Mouse (Mus musculus) midbrain, embryonic 11.5 days (tissue): Measurements from ENCODE around the gene Rhbdl2. TPM values are rescaled to one million over a fixed set of nuclear protein-coding genes. Genes with fewer than 3 reads are reported as not detected.

Experiments
- ATAC-seq: fragments of 200-750 bp; cut with Nextera tagmentation; 2 replicates; pipeline ENCODE4 v1.8.0; 2017; ENCODE audit warnings: moderate TSS enrichment, moderate library complexity; ENCODE audit not compliant: low FRiP score
- DNase-seq: peaks from one replicate; pipeline ENCODE4 v3.0.0; 2015; ENCODE audit warnings: low spot score; ENCODE audit errors: missing footprints
- H3K27ac ChIP-seq: fragments of 300-500 bp; sonication (generic); 2 replicates; pipeline ENCODE4 v1.5.1; 2014; ENCODE audit warnings: low read depth, low read length
- H3K27me3 ChIP-seq: fragments of 300-500 bp; sonication (generic); 2 replicates; pipeline ENCODE4 v1.6.1; 2014; ENCODE audit warnings: mild to moderate bottlenecking, low read length, moderate library complexity, mixed read lengths; ENCODE audit not compliant: control insufficient read depth, insufficient read depth
- H3K36me3 ChIP-seq: fragments of 300-500 bp; sonication (generic); 2 replicates; pipeline ENCODE4 v1.6.1; 2014; ENCODE audit warnings: mild to moderate bottlenecking, low read length, moderate library complexity, mixed read lengths; ENCODE audit not compliant: control insufficient read depth, insufficient read depth
- H3K4me1 ChIP-seq: fragments of 300-500 bp; sonication (generic); 2 replicates; pipeline ENCODE4 v1.6.1; 2014; ENCODE audit warnings: low read length; ENCODE audit not compliant: control insufficient read depth, insufficient read depth
- H3K4me2 ChIP-seq: fragments of 300-500 bp; sonication (generic); 2 replicates; pipeline ENCODE4 v1.6.1; 2014; ENCODE audit warnings: mild to moderate bottlenecking, moderate library complexity
- H3K4me3 ChIP-seq: fragments of 300-500 bp; sonication (generic); 2 replicates; pipeline ENCODE4 v1.5.1; 2014; ENCODE audit warnings: low read depth, low read length
- H3K9ac ChIP-seq: fragments of 300-500 bp; sonication (generic); 2 replicates; pipeline ENCODE4 v1.6.1; 2014; ENCODE audit warnings: low read length
- H3K9me3 ChIP-seq: fragments of 300-500 bp; sonication (generic); 2 replicates; pipeline ENCODE4 v1.6.1; 2016; ENCODE audit warnings: low read length; ENCODE audit not compliant: control insufficient read depth
- WGBS: fragments of 180-500 bp; shearing (Covaris S2); extraction: QIAGEN DNeasy Blood & Tissue Kit; methylation state at CpG from one replicate; pipeline ENCODE4 v1.1.7; 2014; 5-methylcytosine and 5-hydroxymethylcytosine counted together
- polyA plus RNA-seq: library from polyadenylated mRNA; unstranded; fragments of >200 nt; fragmentation: Nextera tagmentation; extraction: Ambion mirVana; gene quantifications from 2 replicates; pipeline ENCODE4 v1.2.1, GENCODE M21; 2014

The Rhbdl2 gene
- polyA plus RNA-seq, 1 experiment from 2014 or later, result 0.30 TPM

DNA sequence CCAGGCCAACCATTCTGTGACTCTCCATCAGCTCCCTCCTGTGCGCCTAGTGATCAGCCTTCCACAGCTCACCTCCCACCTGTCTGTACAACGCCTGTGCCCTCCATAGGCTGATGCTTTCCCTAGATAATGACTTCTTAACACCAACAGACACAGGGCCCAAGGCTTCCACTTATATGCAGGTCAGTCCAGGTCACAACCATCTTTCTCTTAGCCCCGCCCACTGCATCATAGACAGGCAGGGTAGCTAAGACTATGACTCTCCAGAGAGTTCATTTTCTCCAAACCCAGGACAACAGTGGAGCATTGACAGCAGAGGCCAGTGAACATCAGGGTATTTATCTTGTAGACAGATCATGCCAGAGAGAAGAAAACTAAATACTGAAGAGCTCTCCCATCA is 71.7 kb downstream of the Rhbdl2 start, which contains the start of gene 4933427I04Rik:
4933427I04Rik (plus strand) TSS at position 301 of the 400 bp plus-strand sequence.
- Histone ChIP-seq H3K4me1 (no peaks in the 10 kb centered on the region), H3K4me3 (no peak within 1 kb of the TSS), H3K4me2 (no peak within 1 kb of the TSS), H3K9me3 (no peaks in the 10 kb centered on the region), H3K27me3 (no peaks in the 10 kb centered on the region), H3K27ac (no peak within 1 kb of the TSS), H3K9ac (no peak within 1 kb of the TSS), H3K36me3 (no peaks in the 10 kb centered on the region)
- DNase-seq (no peak), ATAC-seq (no peak)
- 84% methylated on average over 3 of the region's 3 CpGs for WGBS

DNA sequence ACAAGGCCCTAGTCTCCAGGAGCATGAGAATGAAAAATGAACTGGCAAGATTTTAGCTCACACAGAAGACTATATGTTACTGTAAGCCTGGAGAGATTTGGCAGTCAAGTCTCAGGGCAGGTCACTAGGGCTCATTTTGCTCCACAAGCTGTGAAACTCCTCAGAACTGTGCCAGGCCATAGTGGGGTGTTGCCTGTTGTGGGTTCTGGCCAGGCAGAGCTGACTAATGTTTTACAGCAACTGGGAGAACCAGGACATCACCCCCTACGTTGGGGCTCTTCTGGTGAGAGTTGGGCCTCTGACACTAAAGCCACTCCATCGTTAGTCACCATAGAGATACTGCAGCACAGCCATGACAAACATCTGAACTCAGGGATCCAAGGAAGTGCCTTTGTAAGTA is 72.1 kb downstream of the Rhbdl2 start:
- Histone ChIP-seq H3K4me3 (no peak overlapping the region), H3K27me3 (no peaks in the 10 kb centered on the region), H3K4me2 (no peak overlapping the region), H3K9ac (no peak overlapping the region), H3K4me1 (no peaks in the 10 kb centered on the region), H3K36me3 (no peaks in the 10 kb centered on the region), H3K27ac (no peak overlapping the region), H3K9me3 (no peaks in the 10 kb centered on the region)
- 64% methylated on average over 2 of the region's 2 CpGs for WGBS
- no peak for DNase-seq
- ATAC-seq, result no peak

DNA sequence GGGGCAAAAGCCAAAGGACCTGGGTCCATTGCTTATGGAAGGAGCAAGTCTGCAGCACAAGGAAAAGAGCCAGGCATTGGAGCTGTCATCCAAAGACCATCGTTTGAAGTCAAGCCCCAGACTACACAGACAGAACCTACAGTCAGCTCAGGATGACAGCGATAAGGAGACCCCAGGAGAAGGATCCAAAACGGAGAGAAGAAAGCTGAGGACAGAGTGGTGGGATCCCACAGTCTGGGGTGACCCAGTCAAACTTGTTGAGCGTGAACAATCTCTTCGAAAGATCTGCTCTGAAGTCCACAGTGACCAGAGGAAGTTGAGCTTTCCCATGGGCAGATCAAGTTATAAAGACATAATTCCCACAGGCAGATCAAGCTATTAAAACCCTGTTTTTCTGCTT is 72.9 kb downstream of the Rhbdl2 start:
- no peak overlapping the region for H3K27ac ChIP-seq
- no peaks in the 10 kb centered on the region for H3K9me3 ChIP-seq
- no peak overlapping the region for H3K9ac ChIP-seq
- H3K4me2 ChIP-seq, result no peak overlapping the region
- WGBS, result 79% methylated on average over 5 of the region's 5 CpGs
- H3K27me3 ChIP-seq, result no peaks in the 10 kb centered on the region
- no peak overlapping the region for H3K4me3 ChIP-seq
- H3K4me1 ChIP-seq, result no peaks in the 10 kb centered on the region
- DNase-seq (no peak), ATAC-seq (no peak)
- no peaks in the 10 kb centered on the region for H3K36me3 ChIP-seq

Other genes starting within 250 kb of the Rhbdl2 start
- gene Macf1, start 103.5 kb upstream of the Rhbdl2 start, polyA plus RNA-seq, result 74.6 and 78.0 TPM in 2 replicates
- 301 and 315 TPM in 2 replicates for gene Ndufs5, start 69.7 kb upstream of the Rhbdl2 start, polyA plus RNA-seq
- 108 and 120 TPM in 2 replicates for gene Akirin1, start 37.5 kb upstream of the Rhbdl2 start, polyA plus RNA-seq
- 0.10 TPM in 1 of 2 replicates, not detected in the other for gene 4933427I04Rik, start 71.8 kb downstream of the Rhbdl2 start, polyA plus RNA-seq
- gene Mycbp, start 117.0 kb downstream of the Rhbdl2 start, polyA plus RNA-seq, result 57.1 and 59.6 TPM in 2 replicates
- gene Rragc, start 129.6 kb downstream of the Rhbdl2 start, polyA plus RNA-seq, result 48.5 and 51.6 TPM in 2 replicates
- gene 4930535I16Rik, start 130.1 kb downstream of the Rhbdl2 start, polyA plus RNA-seq, result not detected in 2 replicates